Mouse (Mus musculus) erythroblast, embryonic 14.5 days (primary cell): ENCODE results near the gene Rad51ap1. TPM values are rescaled to one million over a fixed set of nuclear protein-coding genes. Genes with fewer than 3 reads are reported as not detected.
A peak's percentile ranks its signal among the peaks of the same experiment; 100 is the strongest.

Experiments used
- H3K27me3 ChIP-seq: 2 replicates; pipeline ENCODE4 v1.6.1; 2012; ENCODE audit warnings: inconsistent platforms; ENCODE audit not compliant: control insufficient read depth
- H3K36me3 ChIP-seq: 2 replicates; pipeline ENCODE4 v1.6.1; 2012; ENCODE audit warnings: mild to moderate bottlenecking, inconsistent platforms; ENCODE audit not compliant: control insufficient read depth
- H3K4me1 ChIP-seq: 2 replicates; pipeline ENCODE4 v1.6.1; 2012; ENCODE audit warnings: inconsistent platforms; ENCODE audit not compliant: control insufficient read depth
- H3K4me3 ChIP-seq: replicated peaks from 2 replicates; pipeline ENCODE3; 2012; ENCODE audit warnings: moderate library complexity, mild to moderate bottlenecking, inconsistent platforms
- H3K9me3 ChIP-seq: 2 replicates; pipeline ENCODE4 v1.6.1; 2012; ENCODE audit warnings: low read length, inconsistent platforms, mixed read lengths; ENCODE audit not compliant: control insufficient read depth
- GATA1 ChIP-seq: IDR thresholded peaks from 2 replicates; pipeline ENCODE4 v1.6.1; 2012; ENCODE audit warnings: low read length, inconsistent platforms, mixed read lengths
- TAL1 ChIP-seq: IDR thresholded peaks from 3 replicates; pipeline ENCODE4 v1.6.1; 2012; ENCODE audit warnings: low read length, inconsistent platforms, mixed read lengths
- polyA plus RNA-seq: library from polyadenylated mRNA; stranded (reverse); fragments of >175 nt; gene quantifications from 2 replicates; pipeline ENCODE4 v1.2.3, GENCODE M21; 2012

Gene Rad51ap1
- 5.5 and 6.1 TPM in 2 replicates for polyA plus RNA-seq

- Histone ChIP-seq H3K36me3 (peaks cover 58% of the 10 kb centered on the region), H3K9me3 (no peaks in the 10 kb centered on the region), H3K4me1 (peaks cover 43% of the 10 kb centered on the region), H3K27me3 (no peaks in the 10 kb centered on the region), H3K4me3 (peak within 1 kb of the TSS; percentile 86)
- TF ChIP-seq TAL1, result no peak
- no peak for TF ChIP-seq GATA1
Observed at GRCm38 (mm10) chr6:126939487-126940171, at the start of gene Rad51ap1, which contains the start of gene D6Wsu163e. Gene Rad51ap1 (minus strand): TSS chr6:126939587. Gene D6Wsu163e (plus strand): TSS chr6:126939962.

- TF ChIP-seq GATA1, result no peak
- no peak for TF ChIP-seq TAL1
- Histone ChIP-seq H3K4me1 (no peaks in the 10 kb centered on the region), H3K4me3 (no peak overlapping the region), H3K27me3 (no peaks in the 10 kb centered on the region), H3K36me3 (peaks cover 19% of the 10 kb centered on the region), H3K9me3 (no peaks in the 10 kb centered on the region)
Observed at GRCm38 (mm10) chr6:126981539-126982234, 42.3 kb upstream of the Rad51ap1 start.

GRCm38 (mm10) chr6:126966241-126967026, 27.0 kb upstream of the Rad51ap1 start:
- H3K36me3 ChIP-seq, result peaks cover 80% of the 10 kb centered on the region
- no peaks in the 10 kb centered on the region for H3K9me3 ChIP-seq
- TF ChIP-seq TAL1 (no peak), GATA1 (no peak)
- no peaks in the 10 kb centered on the region for H3K4me1 ChIP-seq
- no peak overlapping the region for H3K4me3 ChIP-seq
- no peaks in the 10 kb centered on the region for H3K27me3 ChIP-seq

GRCm38 (mm10) chr6:126963426-126963825, 24.0 kb upstream of the Rad51ap1 start:
- H3K27me3 ChIP-seq, result no peaks in the 10 kb centered on the region
- no peak overlapping the region for H3K4me3 ChIP-seq
- no peak for TF ChIP-seq TAL1
- no peak for TF ChIP-seq GATA1
- peaks cover 77% of the 10 kb centered on the region for H3K36me3 ChIP-seq
- H3K9me3 ChIP-seq, result no peaks in the 10 kb centered on the region
- no peaks in the 10 kb centered on the region for H3K4me1 ChIP-seq

GRCm38 (mm10) chr6:126962709-126963108, 23.3 kb upstream of the Rad51ap1 start:
- H3K4me3 ChIP-seq, result no peak overlapping the region
- H3K4me1 ChIP-seq, result no peaks in the 10 kb centered on the region
- TF ChIP-seq TAL1, result no peak
- no peak for TF ChIP-seq GATA1
- peaks cover 75% of the 10 kb centered on the region for H3K36me3 ChIP-seq
- H3K27me3 ChIP-seq, result no peaks in the 10 kb centered on the region
- no peaks in the 10 kb centered on the region for H3K9me3 ChIP-seq

- no peaks in the 10 kb centered on the region for H3K9me3 ChIP-seq
- no peaks in the 10 kb centered on the region for H3K27me3 ChIP-seq
- no peak overlapping the region for H3K4me3 ChIP-seq
- H3K4me1 ChIP-seq, result no peaks in the 10 kb centered on the region
- peaks cover 77% of the 10 kb centered on the region for H3K36me3 ChIP-seq
- TF ChIP-seq TAL1 (no peak), GATA1 (no peak)
Observed at GRCm38 (mm10) chr6:126961371-126962018, 22.1 kb upstream of the Rad51ap1 start.

GRCm38 (mm10) chr6:126955734-126956133, 16.3 kb upstream of the Rad51ap1 start:
- Histone ChIP-seq H3K27me3 (no peaks in the 10 kb centered on the region), H3K9me3 (no peaks in the 10 kb centered on the region), H3K36me3 (peaks cover 80% of the 10 kb centered on the region), H3K4me1 (no peaks in the 10 kb centered on the region), H3K4me3 (no peak overlapping the region)
- no peak for TF ChIP-seq TAL1
- TF ChIP-seq GATA1, result no peak

- no peaks in the 10 kb centered on the region for H3K27me3 ChIP-seq
- no peak overlapping the region for H3K4me3 ChIP-seq
- H3K36me3 ChIP-seq, result peaks cover 92% of the 10 kb centered on the region
- no peaks in the 10 kb centered on the region for H3K9me3 ChIP-seq
- no peaks in the 10 kb centered on the region for H3K4me1 ChIP-seq
- TF ChIP-seq GATA1 (no peak), TAL1 (no peak)
Observed at GRCm38 (mm10) chr6:126948336-126948735, 8.9 kb upstream of the Rad51ap1 start.

- Histone ChIP-seq H3K4me3 (peak overlapping the region; percentile 86), H3K36me3 (peaks cover 58% of the 10 kb centered on the region), H3K27me3 (no peaks in the 10 kb centered on the region), H3K9me3 (no peaks in the 10 kb centered on the region), H3K4me1 (peaks cover 42% of the 10 kb centered on the region)
- TF ChIP-seq TAL1 (no peak), GATA1 (no peak)
Observed at GRCm38 (mm10) chr6:126940451-126940850, 1.1 kb upstream of the Rad51ap1 start.
